Mouse (Mus musculus) liver, embryonic 14.5 days (tissue): Measurements from ENCODE around the gene Prkaca.

Experiments
- CTCF ChIP-seq: IDR thresholded peaks from 2 replicates; pipeline ENCODE4 v1.5.1; 2016; ENCODE audit warnings: antibody characterized with exemption, low read depth, control low read depth
- EP300 ChIP-seq: IDR thresholded peaks from 2 replicates; pipeline ENCODE4 v1.6.1; 2016; ENCODE audit warnings: antibody characterized with exemption, low read depth

- TF ChIP-seq CTCF (no peak), EP300 (no peak)
These were observed 30.3 kb downstream of the Prkaca start for GRCm38 (mm10) chr8:84002957-84003611.
